Mouse (Mus musculus): ENCODE results near the gene Gucd1.
"Not testable (repeated sequence)": the region's sequence is repeated elsewhere in the genome, so short reads cannot be mapped to it uniquely, and the experiment has no call there.

Gene Gucd1

DNA sequence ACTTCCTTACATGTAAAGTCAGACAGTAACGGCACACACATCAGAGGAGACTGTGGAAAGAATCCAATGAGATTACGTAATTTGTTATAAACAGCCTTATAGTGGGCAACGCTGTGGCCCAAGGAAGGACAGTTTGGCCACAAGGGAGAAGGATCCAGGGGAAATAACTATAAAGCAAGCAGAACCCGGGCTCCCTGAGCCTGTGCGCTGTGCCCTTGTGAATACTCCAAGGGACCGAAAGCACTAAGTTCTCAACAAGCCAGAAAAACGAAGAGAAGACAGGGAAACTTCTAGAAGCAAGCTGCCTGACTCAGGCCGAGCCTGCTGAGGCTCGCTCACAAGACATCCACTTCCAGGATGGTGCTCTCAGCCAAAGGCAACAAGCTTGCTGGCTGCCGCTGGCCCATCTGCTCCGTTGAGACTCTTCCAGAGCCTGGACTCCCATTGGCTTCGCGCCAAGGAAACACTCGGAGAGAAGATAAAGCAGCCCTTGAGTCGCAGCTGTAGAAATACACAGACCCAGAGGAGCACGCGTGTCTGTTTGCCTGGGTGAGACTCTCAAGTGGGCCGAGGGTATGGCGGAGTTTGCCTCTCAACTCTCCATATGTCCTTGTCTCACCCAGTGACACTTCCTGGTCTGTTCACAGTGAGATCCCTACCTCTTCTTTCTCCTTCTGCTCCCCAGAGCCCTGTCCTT is 144.0 kb downstream of the Gucd1 start:
- not testable (repeated sequence) for DNase-seq (ENCODE audit: low spot score)

- no peak for DNase-seq (ENCODE audit: low spot score)
Observed at GRCm38 (mm10) chr10:75365231-75365633, 152.5 kb downstream of the Gucd1 start.

DNA sequence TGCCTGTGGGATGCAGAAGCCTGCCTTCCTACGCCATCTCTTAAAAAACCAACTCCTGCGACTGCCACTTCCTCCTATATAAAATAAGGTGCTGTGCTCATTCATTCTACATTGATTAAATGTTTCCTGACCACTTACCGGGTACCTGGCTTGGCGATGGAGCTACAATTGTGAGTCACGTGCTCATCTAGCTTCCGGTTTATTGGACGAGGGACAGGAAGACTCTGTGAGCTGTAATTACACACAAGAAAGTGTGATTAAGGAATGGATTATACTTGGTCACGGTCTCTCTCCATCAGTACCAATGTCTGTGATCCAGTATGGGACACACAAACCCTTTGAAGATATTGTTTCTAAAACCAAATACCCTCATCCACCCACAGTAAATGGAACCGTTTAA is 153.0 kb downstream of the Gucd1 start:
- no peak for DNase-seq (ENCODE audit: low spot score)

GRCm38 (mm10) chr10:75364214-75364690 is 153.5 kb downstream of the Gucd1 start:
- not testable (repeated sequence) for DNase-seq (ENCODE audit: low spot score)

GRCm38 (mm10) chr10:75355341-75355740 is 162.4 kb downstream of the Gucd1 start:
- DNase-seq (ENCODE audit: low spot score): no peak

DNA sequence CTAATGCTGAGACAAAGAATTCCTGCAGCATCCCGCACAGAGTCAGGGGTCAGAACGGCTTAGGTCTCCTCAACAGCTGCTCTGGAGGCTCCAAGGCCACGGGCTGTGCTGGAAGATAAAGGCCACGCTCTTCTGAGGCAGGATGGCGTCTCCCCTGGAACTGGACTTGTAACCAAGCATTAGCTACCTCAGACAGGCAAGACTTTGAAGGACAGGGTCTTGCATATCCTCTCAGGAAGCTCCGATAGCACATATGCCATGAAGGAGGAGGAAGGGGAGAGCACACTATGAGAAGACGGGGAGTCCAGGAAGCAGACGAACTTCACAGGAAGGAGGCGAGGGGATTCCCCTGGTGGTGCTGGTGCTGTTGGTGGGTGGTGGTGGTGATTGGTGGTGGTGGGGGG is 163.9 kb downstream of the Gucd1 start:
- DNase-seq (ENCODE audit: low spot score): not testable (repeated sequence)

DNA sequence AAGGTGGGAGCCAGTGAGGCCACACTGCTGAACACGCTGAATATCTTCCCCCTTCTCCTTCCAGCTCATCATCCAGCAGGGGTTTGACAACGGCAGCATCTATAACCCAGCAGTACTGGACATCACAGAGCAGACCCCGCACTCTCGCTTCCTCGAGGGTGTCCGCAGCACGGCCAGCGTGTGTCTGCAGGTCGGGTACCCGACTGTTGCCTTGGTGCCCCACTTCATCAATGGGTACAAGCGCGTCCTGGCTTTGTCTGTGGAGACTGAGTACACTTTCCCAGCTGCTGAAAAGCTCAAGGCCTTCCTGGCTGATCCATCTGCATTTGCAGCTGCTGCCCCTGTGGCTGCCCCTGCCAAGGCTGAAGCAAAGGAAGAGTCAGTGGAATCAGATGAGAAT is 165.2 kb downstream of the Gucd1 start:
- no peak for DNase-seq (ENCODE audit: low spot score)

DNA sequence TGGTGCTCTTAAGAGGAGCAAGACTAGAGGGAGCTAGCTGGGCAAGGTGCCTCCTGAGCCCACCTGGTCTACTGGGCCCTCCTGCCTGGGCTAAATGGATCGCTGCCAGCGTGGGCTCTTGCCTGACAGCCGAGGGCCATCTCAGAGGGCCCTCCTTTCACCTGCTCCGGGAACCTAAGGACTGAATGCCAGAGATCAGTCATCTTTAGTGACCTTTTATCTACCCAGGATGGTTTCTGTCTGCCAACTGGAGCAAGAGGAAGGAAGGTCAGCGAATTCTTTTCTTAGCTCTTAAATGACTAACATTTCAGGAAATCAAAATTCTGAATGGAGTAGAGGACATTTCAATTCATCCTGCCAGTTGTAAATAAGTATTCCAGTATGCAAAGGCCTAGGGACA is 167.2 kb downstream of the Gucd1 start:
- no peak for DNase-seq (ENCODE audit: low spot score)

DNA sequence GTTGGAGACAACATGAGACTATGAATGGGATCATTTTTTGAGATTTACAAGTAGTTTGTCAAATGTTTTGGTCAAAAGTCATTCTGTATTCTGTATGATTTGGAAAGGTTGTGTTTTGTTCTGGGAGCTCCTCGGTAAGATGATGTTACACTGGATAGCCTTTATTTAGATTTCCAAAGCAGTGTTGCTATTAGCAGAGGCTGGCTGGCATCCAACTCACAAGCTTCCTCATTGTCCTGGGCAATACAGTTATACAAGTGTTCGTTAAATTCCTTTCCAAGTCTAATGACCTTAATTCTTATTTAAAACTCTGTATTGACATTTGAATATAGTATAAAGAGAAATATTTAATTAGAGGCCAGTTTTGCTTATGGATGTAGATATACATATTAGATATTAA is 172.5 kb downstream of the Gucd1 start:
- DNase-seq (ENCODE audit: low spot score): no peak

DNA sequence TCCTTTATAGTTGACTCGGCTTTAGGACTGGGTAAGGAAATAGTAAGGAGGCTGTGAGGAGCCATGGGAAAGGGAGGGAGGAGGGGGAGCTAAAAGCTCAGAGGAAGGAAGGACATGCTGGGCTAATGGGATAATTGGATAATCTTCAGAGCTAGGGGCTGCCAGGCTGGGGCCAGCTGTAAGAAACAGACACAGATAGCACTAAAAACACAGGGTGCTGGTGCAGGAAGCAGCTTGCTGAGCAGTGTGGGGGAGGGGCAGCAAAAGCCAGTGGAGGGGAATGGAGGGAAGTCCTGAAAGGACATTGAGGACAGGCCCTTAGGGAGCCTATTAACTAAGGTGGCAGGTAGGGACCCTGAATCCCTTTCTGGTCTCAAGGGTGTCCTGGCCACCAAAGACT is 173.2 kb downstream of the Gucd1 start:
- DNase-seq (ENCODE audit: low spot score): not testable (repeated sequence)

GRCm38 (mm10) chr10:75341936-75342335 is 175.8 kb downstream of the Gucd1 start:
- DNase-seq (ENCODE audit: low spot score): no peak

DNA sequence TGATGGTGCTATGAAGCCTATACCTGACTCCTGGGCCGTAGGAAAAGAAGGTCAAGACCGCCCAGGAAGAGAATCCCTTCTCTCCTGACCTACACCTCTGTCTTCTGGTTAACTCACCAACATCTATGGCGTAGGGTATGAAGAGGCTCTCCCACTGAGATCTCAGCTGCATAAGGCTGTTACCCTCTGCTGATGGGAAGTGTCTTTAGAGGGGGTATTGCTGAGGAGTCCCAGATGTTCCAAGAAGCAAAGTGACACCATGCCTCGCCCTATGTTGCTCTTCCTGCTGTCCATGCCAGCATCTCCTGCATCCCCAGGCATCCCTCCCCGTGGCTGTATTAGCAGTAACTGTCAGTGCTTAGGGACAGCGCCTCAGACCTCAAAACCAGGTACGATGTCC is 178.4 kb downstream of the Gucd1 start:
- DNase-seq (ENCODE audit: low spot score): no peak

DNA sequence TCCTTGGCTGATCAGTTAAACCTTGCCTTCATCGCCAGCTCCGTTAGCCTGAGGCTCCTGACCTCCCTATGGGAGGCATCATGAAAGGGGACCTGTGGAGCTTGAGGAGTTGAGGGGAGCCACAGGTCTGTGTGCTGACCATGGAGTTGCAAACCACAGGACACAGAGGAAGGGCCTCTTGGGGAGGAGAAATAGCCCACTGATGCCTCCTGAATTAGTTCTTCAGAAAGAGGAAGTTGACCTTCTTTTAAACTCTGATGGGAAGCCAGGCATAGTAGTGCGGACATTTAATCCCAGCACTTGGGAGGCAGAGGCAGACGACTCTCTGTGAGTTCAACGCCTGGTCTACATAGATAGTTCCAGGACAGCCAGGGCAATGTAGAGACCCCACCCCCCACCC is 178.9 kb downstream of the Gucd1 start:
- no peak for DNase-seq (ENCODE audit: low spot score)

GRCm38 (mm10) chr10:75337231-75337630 is 180.5 kb downstream of the Gucd1 start:
- DNase-seq (ENCODE audit: low spot score): no peak

DNA sequence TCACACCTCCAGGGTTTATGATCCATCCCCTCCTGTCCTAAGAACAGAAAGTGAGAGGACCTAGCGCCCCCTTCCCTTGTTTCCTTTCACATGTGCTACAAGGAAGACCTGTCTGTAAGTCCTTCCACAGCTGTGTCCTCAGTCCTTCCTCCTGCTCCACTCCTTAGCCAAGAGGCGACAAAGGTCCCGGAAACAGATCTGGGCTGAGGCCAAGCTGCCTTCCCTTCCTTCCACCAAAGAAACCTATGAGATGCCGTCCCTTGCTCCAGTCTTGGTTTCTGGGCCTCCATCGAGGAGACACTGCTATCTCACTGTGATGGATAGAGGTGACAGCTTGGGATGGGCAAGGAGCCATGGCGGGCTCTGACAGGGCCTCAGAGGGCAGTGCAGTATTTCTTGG is 182.7 kb downstream of the Gucd1 start:
- no peak for DNase-seq (ENCODE audit: low spot score)

- no peak for DNase-seq (ENCODE audit: low spot score)
Observed at GRCm38 (mm10) chr10:75334175-75334574, 183.6 kb downstream of the Gucd1 start.

DNA sequence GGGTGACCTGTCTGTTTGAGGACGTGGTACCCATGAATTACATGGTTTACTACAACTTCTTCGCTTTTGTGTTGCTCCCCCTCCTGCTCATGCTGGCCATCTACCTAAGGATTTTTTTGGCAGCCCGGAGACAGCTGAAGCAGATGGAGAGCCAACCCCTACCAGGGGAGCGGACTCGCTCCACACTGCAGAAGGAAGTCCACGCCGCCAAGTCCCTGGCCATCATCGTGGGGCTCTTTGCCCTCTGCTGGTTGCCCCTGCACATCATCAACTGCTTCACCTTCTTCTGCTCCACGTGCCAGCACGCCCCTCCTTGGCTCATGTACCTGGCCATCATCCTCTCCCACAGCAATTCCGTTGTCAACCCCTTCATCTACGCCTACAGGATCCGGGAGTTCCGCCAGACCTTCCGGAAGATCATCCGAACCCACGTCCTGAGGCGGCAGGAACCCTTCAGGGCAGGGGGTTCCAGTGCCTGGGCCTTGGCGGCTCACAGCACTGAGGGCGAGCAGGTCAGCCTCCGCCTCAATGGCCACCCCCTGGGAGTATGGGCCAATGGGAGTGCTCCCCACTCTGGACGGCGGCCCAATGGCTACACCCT is 184.5 kb downstream of the Gucd1 start:
- no peak for DNase-seq (ENCODE audit: low spot score)

- no peak for DNase-seq (ENCODE audit: low spot score)
Observed at GRCm38 (mm10) chr10:75332268-75332667, 185.5 kb downstream of the Gucd1 start.

GRCm38 (mm10) chr10:75328201-75328704 is 189.5 kb downstream of the Gucd1 start:
- no peak for DNase-seq (ENCODE audit: low spot score)

GRCm38 (mm10) chr10:75327081-75327480 is 190.7 kb downstream of the Gucd1 start:
- no peak for DNase-seq (ENCODE audit: low spot score)

- no peak for DNase-seq (ENCODE audit: low spot score)
Observed at GRCm38 (mm10) chr10:75326553-75326952, 191.2 kb downstream of the Gucd1 start.

GRCm38 (mm10) chr10:75325821-75326220 is 192.0 kb downstream of the Gucd1 start:
- no peak for DNase-seq (ENCODE audit: low spot score)

DNA sequence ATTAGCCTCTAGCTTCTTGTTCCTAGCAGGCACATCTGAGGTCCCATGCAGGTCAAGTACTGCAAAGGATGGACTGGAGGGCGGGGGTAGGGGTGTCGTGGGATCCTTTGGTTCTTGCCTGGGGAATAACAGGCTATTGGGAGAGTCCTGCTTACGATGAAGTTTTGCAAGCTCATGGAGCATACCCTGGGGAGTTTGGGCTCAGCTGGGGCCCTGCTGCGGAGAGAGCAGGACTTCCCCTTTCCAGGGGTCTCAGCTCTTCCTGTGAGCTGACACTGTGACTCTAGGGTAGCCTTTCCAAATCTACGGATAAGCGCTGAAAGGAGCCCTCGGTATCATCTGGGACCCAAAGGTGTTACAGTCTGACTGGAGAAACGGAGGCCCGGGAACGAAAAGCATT is 193.4 kb downstream of the Gucd1 start:
- no peak for DNase-seq (ENCODE audit: low spot score)

DNA sequence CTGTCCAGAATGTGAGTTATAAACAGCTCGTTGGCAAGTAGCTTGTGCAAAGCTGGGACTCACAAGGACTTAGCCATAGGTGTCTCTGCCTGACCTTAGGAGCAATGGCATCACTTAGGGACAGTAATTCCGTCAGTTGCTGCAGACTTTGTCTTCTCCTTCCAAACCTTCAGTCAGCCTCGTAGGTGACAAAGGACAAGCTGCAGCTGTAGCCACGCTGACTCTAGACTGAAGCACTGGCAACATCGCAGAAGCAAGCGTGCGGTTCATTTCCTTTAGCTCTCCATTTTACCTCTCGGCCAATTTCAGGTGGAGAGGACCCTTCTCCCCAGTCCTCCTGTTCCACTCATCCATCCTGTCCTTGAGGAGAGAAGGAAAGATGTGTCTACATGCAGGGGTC is 193.8 kb downstream of the Gucd1 start:
- DNase-seq (ENCODE audit: low spot score): no peak
